Mouse (Mus musculus): Measurements from ENCODE around the gene Gm42957. TPM values are rescaled to one million over a fixed set of nuclear protein-coding genes. Genes with fewer than 3 reads are reported as not detected.

The Gm42957 gene
- total RNA-seq, 2 experiments from 2014 or later = 0.33 to 0.46 TPM

Other genes with a start within 250 kb of the Gm42957 start
- gene BC107364, start 183.2 kb upstream of the Gm42957 start, total RNA-seq (2021) = not detected
- gene Hfe2, start 110.3 kb upstream of the Gm42957 start, total RNA-seq (2021) = not detected
- gene Txnip, start 77.5 kb upstream of the Gm42957 start, total RNA-seq (2021) = 100 to 1,000 TPM; 515 to 572 TPM
- not detected for gene Gm16253, start 58.5 kb upstream of the Gm42957 start, total RNA-seq (2021)
- 10 to 100 TPM; 29.4 to 33.3 TPM for gene Polr3gl, start 41.3 kb upstream of the Gm42957 start, total RNA-seq (2021)
- gene Ankrd34a, start 38.8 kb upstream of the Gm42957 start, total RNA-seq (2021) = 1 to 10 TPM in 1 of 2 experiments, under 1 TPM in 1; 0.95 to 1.0 TPM
- gene Lix1l, start 34.3 kb upstream of the Gm42957 start, total RNA-seq (2021) = 10 to 100 TPM; 29.3 to 52.1 TPM
- 10 to 100 TPM; 68.3 to 73.5 TPM for gene Rbm8a, start 5.5 kb upstream of the Gm42957 start, total RNA-seq (2021)
- 10 to 100 TPM; 40.4 to 58.4 TPM for gene Pex11b, start 98 bp upstream of the Gm42957 start, total RNA-seq (2021)
- 1 to 10 TPM; 1.3 to 2.3 TPM for gene Itga10, start 10.1 kb downstream of the Gm42957 start, total RNA-seq (2021)
- gene Ankrd35, start 34.7 kb downstream of the Gm42957 start, total RNA-seq (2021) = 1 to 10 TPM; 1.3 to 3.9 TPM
- gene Pias3, start 60.9 kb downstream of the Gm42957 start, total RNA-seq (2021) = 10 to 100 TPM; 24.2 to 24.4 TPM
- under 1 TPM; 0.49 to 0.66 TPM for gene Nudt17, start 73.1 kb downstream of the Gm42957 start, total RNA-seq (2021)
- 10 to 100 TPM; 24.4 to 32.0 TPM for gene Polr3c, start 92.2 kb downstream of the Gm42957 start, total RNA-seq (2021)
- gene Rnf115, start 92.2 kb downstream of the Gm42957 start, total RNA-seq (2021) = 10 to 100 TPM; 37.4 to 43.1 TPM
- gene Pdzk1, start 193.8 kb downstream of the Gm42957 start, total RNA-seq (2021) = not detected
- gene Cd160, start 193.9 kb downstream of the Gm42957 start, total RNA-seq (2021) = under 1 TPM in 1 of 2 experiments, not detected in 1; 0.16 TPM

Data from adrenal gland, postnatal 36 days (tissue).